Mouse (Mus musculus): ENCODE results near the gene Glb1. TPM values are rescaled to one million over a fixed set of nuclear protein-coding genes. Genes with fewer than 3 reads are reported as not detected.

The Glb1 gene
- polyA plus RNA-seq, 2 experiments = 10.2 to 13.1 TPM

DNA sequence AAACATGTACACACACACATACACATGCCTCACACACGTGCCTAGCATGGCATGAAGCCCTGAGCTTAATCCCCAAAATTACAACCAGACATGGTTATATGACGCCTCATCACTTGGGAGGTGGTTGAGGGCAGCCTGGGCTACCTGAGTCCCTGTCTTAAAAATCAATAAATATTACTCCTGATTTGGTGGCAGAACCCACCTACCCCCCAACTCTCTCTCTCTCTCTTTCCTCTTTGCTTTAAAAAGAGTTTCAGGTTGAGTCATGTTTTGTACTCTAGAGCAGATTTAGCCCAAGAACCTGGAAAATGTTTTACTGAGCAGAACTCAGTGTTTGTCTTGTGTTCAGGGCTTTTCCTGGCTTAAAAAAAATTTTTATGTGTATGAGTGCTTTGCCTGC is 54.5 kb downstream of the Glb1 start:
- no peak for DNase-seq (ENCODE audit: low read depth in 3 of 3, low spot score in 3 of 3)
- H3K9ac ChIP-seq (replicated peaks) = no peak overlapping the region
- no peak overlapping the region for H3K27ac ChIP-seq
- no peaks in the 10 kb centered on the region for H3K27me3 ChIP-seq (ENCODE audit: control insufficient read depth, insufficient read depth, low read length)
- H3K4me3 ChIP-seq (ENCODE audit: insufficient read depth in 1 of 2, low read depth in 2 of 2, low read length in 2 of 2) = no peak overlapping the region
- WGBS (ENCODE audit: insufficient replicate concordance) = 73% methylated on average over 2 of the region's 2 CpGs
- TF ChIP-seq CTCF (IDR thresholded peaks at IDR 0.05; ENCODE audit: low read depth) (no peak), EP300 (IDR thresholded peaks at IDR 0.05; ENCODE audit: low read depth) (no peak)
- H3K36me3 ChIP-seq (replicated peaks; ENCODE audit: control insufficient read depth, insufficient read depth, low read depth) = no peaks in the 10 kb centered on the region
- ATAC-seq (ENCODE audit: insufficient read depth) = no peak
- H3K9me3 ChIP-seq (ENCODE audit: control insufficient read depth, low read length) = no peaks in the 10 kb centered on the region
- H3K4me1 ChIP-seq (replicated peaks; ENCODE audit: control insufficient read depth in 2 of 2, insufficient read depth in 2 of 2, low read length in 1 of 2) = no peaks in the 10 kb centered on the region
- H3K4me2 ChIP-seq (ENCODE audit: low read depth) = no peak overlapping the region

GRCm38 (mm10) chr9:114458436-114458835 is 57.6 kb downstream of the Glb1 start:
- H3K36me3 ChIP-seq (replicated peaks; ENCODE audit: control insufficient read depth, insufficient read depth, low read depth) = no peaks in the 10 kb centered on the region
- DNase-seq (ENCODE audit: low read depth in 3 of 3, low spot score in 3 of 3) (no peak), ATAC-seq (ENCODE audit: insufficient read depth) (no peak)
- H3K4me2 ChIP-seq (ENCODE audit: low read depth) = no peak overlapping the region
- no peak overlapping the region for H3K4me3 ChIP-seq (ENCODE audit: insufficient read depth in 1 of 2, low read depth in 2 of 2, low read length in 2 of 2)
- no peak overlapping the region for H3K27ac ChIP-seq
- H3K9me3 ChIP-seq (ENCODE audit: control insufficient read depth, low read length) = no peaks in the 10 kb centered on the region
- H3K27me3 ChIP-seq (ENCODE audit: control insufficient read depth, insufficient read depth, low read length) = no peaks in the 10 kb centered on the region
- H3K4me1 ChIP-seq (replicated peaks; ENCODE audit: control insufficient read depth in 2 of 2, insufficient read depth in 2 of 2, low read length in 1 of 2) = no peaks in the 10 kb centered on the region
- 59% methylated on average over 3 of the region's 3 CpGs for WGBS (ENCODE audit: insufficient replicate concordance)
- TF ChIP-seq EP300 (IDR thresholded peaks at IDR 0.05; ENCODE audit: low read depth) = no peak
- TF ChIP-seq CTCF (IDR thresholded peaks at IDR 0.05; ENCODE audit: low read depth) = no peak
- H3K9ac ChIP-seq (replicated peaks) = no peak overlapping the region

DNA sequence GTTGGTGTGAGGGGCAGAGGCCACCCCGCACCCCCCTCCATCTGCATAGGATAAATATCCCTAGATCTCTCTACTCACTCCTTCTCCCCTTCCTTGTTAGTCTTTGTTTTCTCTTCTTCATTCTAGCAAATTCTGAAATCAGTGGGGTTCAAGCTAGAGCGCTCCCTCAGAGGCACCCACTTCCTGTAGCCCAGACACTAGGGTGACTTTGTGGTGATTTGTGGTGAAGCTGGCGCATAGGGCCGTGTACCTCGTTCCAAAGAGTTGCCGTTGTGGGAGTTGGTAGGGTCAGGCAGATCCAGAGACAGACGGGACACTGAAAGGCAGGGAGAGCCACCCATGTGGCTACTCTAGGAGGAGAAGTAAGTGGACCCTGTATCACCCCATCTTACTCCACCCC is 61.7 kb downstream of the Glb1 start:
- no peak overlapping the region for H3K4me2 ChIP-seq (ENCODE audit: low read depth)
- ATAC-seq (ENCODE audit: insufficient read depth) (no peak), DNase-seq (ENCODE audit: low read depth in 3 of 3, low spot score in 3 of 3) (no peak)
- 77% methylated on average over 7 of the region's 7 CpGs for WGBS (ENCODE audit: insufficient replicate concordance)
- no peaks in the 10 kb centered on the region for H3K27me3 ChIP-seq (ENCODE audit: control insufficient read depth, insufficient read depth, low read length)
- H3K27ac ChIP-seq = no peak overlapping the region
- no peak overlapping the region for H3K4me3 ChIP-seq (ENCODE audit: insufficient read depth in 1 of 2, low read depth in 2 of 2, low read length in 2 of 2)
- peaks cover 11 to 15% of the 10 kb centered on the region in 2 experiments for H3K4me1 ChIP-seq (replicated peaks; ENCODE audit: control insufficient read depth in 2 of 2, insufficient read depth in 2 of 2, low read length in 1 of 2)
- H3K9me3 ChIP-seq (ENCODE audit: control insufficient read depth, low read length) = no peaks in the 10 kb centered on the region
- TF ChIP-seq EP300 (IDR thresholded peaks at IDR 0.05; ENCODE audit: low read depth) (no peak), CTCF (IDR thresholded peaks at IDR 0.05; ENCODE audit: low read depth) (no peak)
- H3K36me3 ChIP-seq (replicated peaks; ENCODE audit: control insufficient read depth, insufficient read depth, low read depth) = no peaks in the 10 kb centered on the region
- H3K9ac ChIP-seq (replicated peaks) = no peak overlapping the region

GRCm38 (mm10) chr9:114465442-114465841 is 64.6 kb downstream of the Glb1 start:
- ATAC-seq (ENCODE audit: insufficient read depth) (no peak), DNase-seq (ENCODE audit: low read depth in 3 of 3, low spot score in 3 of 3) (no peak)
- Histone ChIP-seq H3K4me3 (ENCODE audit: insufficient read depth in 1 of 2, low read depth in 2 of 2, low read length in 2 of 2) (no peak overlapping the region), H3K4me1 (replicated peaks; ENCODE audit: control insufficient read depth in 2 of 2, insufficient read depth in 2 of 2, low read length in 1 of 2) (peaks cover 12 to 24% of the 10 kb centered on the region in 2 experiments), H3K4me2 (ENCODE audit: low read depth) (no peak overlapping the region), H3K9me3 (ENCODE audit: control insufficient read depth, low read length) (no peaks in the 10 kb centered on the region), H3K9ac (replicated peaks) (no peak overlapping the region), H3K36me3 (replicated peaks; ENCODE audit: control insufficient read depth, insufficient read depth, low read depth) (no peaks in the 10 kb centered on the region), H3K27me3 (ENCODE audit: control insufficient read depth, insufficient read depth, low read length) (no peaks in the 10 kb centered on the region), H3K27ac (no peak overlapping the region)
- 65% methylated on average over 6 of the region's 6 CpGs for WGBS (ENCODE audit: insufficient replicate concordance)
- TF ChIP-seq EP300 (IDR thresholded peaks at IDR 0.05; ENCODE audit: low read depth) (no peak), CTCF (IDR thresholded peaks at IDR 0.05; ENCODE audit: low read depth) (no peak)

DNA sequence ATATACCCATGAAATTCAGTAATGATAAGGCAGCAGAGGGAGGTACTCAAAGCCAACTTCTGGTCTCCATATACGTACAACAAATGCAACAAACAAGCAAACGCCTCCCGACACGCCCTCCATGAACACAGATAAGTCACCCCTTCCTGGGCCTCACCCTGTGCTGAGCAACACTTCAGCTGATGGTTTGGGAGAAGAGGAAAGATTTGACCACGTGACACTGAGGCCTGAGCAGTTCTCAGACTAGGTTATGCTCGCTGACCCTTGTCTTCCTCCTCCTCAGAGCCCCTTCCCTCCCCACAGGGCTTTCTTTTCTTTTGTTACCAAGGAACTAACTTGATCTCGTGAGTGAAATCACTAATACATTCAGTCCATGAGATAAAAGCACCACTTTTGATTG is 66.0 kb downstream of the Glb1 start:
- no peaks in the 10 kb centered on the region for H3K9me3 ChIP-seq (ENCODE audit: control insufficient read depth, low read length)
- TF ChIP-seq EP300 (IDR thresholded peaks at IDR 0.05; ENCODE audit: low read depth) (no peak), CTCF (IDR thresholded peaks at IDR 0.05; ENCODE audit: low read depth) (no peak)
- DNase-seq (ENCODE audit: low read depth in 3 of 3, low spot score in 3 of 3) (peak in 1 of 3 experiments; percentile 41), ATAC-seq (ENCODE audit: insufficient read depth) (peak; percentile 78)
- no peaks in the 10 kb centered on the region for H3K36me3 ChIP-seq (replicated peaks; ENCODE audit: control insufficient read depth, insufficient read depth, low read depth)
- WGBS (ENCODE audit: insufficient replicate concordance) = 29% methylated on average over 7 of the region's 7 CpGs
- H3K27ac ChIP-seq = no peak overlapping the region
- H3K27me3 ChIP-seq (ENCODE audit: control insufficient read depth, insufficient read depth, low read length) = no peaks in the 10 kb centered on the region
- no peak overlapping the region for H3K9ac ChIP-seq (replicated peaks)
- H3K4me2 ChIP-seq (ENCODE audit: low read depth) = peak overlapping the region; percentile 3; the same call in 1 of the 2 replicates
- H3K4me3 ChIP-seq (ENCODE audit: insufficient read depth in 1 of 2, low read depth in 2 of 2, low read length in 2 of 2) = no peak overlapping the region
- H3K4me1 ChIP-seq (replicated peaks; ENCODE audit: control insufficient read depth in 2 of 2, insufficient read depth in 2 of 2, low read length in 1 of 2) = peaks cover 12 to 24% of the 10 kb centered on the region in 2 experiments
